Mouse (Mus musculus): Measurements from ENCODE around the gene Vmn1r3. TPM values are rescaled to one million over a fixed set of nuclear protein-coding genes. Genes with fewer than 3 reads are reported as not detected.

Vmn1r3 gene
- polyA plus RNA-seq, 1 experiment from 2014 or later, result not detected

Other genes with a start within 250 kb of the Vmn1r3 start
- gene Vmn1r2, start 18.0 kb downstream of the Vmn1r3 start, polyA plus RNA-seq (2016; fragmentation: Nextera tagmentation; extraction: Ambion mirVana), result not detected in 2 replicates

Measured in neural tube, embryonic 12.5 days (tissue).